Mouse (Mus musculus) frontal cortex, postnatal 14 days (tissue): ENCODE measurements around the gene Acap1.

Experiments used
- DNase-seq, 2 experiments: peaks; one replicate each; pipeline ENCODE4 v3.0.0; 2022; ENCODE audit warnings: low spot score in 2 of 2

The Acap1 gene

GRCm38 (mm10) chr11:69904311-69904710 lies 9.0 kb upstream of the Acap1 start:
- no peak for DNase-seq

DNA sequence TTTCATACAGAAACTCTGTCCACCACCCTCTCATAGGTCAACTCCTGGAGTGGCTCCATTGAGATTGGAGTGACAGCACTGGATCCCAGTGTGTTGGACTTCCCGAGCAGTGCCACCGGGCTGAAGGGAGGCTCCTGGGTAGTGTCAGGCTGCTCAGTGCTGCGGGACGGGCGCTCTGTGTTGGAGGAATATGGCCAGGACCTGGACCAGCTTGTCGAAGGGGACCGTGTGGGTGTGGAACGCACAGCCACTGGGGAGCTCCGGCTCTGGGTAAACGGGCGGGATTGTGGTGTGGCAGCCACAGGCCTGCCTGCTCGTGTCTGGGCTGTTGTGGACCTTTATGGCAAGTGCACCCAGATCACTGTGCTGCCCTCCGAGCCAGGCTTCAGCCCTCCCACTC lies 7.6 kb upstream of the Acap1 start:
- no peak for DNase-seq

GRCm38 (mm10) chr11:69901993-69902392 lies 6.7 kb upstream of the Acap1 start:
- DNase-seq, result no peak

GRCm38 (mm10) chr11:69901406-69901846 lies 6.1 kb upstream of the Acap1 start:
- peak; percentile 95 to 97 for DNase-seq

DNA sequence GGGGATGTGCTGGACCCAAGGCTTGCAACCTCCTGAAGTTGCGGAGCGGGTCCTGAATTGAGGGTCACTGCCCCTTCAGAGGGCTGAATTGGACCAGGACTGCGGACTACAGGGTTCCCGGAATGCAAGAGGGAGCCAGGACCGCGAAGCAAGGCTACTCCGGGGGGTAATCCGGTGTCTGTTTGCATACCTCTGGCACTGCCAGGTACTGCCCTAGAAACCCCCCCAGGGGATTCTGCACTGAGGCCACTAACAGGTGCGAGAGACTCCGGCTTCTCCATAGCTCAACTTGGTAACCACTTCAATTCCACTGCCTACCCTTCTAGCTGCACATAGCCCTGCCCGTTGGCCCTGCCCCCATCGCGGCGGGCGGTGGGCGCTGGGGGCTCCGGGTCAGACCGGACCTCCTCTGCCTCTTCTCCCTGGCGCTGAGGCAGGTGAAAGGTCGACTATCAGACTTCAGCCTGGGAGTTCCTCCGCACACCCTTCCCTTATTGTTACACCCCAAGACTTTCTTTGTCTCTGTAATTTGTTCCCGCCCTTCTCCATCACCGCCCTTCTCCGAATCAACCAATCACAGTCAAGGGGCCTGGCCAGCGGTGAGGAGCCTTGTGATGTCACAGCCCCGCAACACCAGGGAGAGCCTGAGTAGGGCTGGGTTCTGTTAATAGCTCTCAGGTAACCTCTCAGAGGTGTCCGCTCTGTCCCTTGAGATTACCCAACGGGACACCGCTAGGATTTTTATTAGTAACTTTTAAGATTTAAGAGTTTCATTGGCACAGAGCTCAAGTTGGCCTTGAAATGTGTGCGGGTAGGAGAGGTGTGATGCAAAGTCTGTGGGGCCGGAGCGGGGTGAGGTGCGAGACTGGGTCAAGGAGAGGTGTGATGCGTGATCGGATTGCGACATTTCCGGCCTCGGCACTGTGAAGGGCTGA lies 5.4 kb upstream of the Acap1 start, which contains the start of the genes 2810408A11Rik and Neurl4:
Gene 2810408A11Rik, minus strand, starts transcription at position 517 of the 935 bp plus-strand sequence.
Gene Neurl4, plus strand, starts transcription at position 602 of the 935 bp plus-strand sequence.
- peak; percentile 82 to 88 for DNase-seq

GRCm38 (mm10) chr11:69899870-69900269 lies 4.5 kb upstream of the Acap1 start:
- DNase-seq, result no peak

- DNase-seq, result no peak
Measured at GRCm38 (mm10) chr11:69894671-69895070, 668 bp downstream of the Acap1 start.

DNA sequence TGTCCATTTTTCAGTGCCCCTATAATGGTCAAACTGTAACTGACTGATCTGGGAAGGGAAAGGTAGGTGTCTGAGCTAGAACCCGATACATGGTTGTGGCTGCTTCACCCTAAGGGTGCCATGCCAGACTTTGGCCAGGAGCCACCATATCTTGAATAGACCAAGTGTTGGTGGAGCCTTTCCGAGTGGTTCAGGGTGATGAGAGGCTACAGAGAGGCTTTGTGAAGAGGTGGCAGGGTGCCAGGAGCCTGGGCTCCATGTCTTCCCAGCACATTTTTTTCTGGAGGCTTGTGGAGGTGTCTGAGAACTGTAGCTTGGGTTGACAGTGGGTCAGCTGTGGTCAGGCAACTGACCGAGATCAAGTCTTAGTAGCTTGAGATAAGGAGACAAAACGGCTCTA lies 3.9 kb downstream of the Acap1 start:
- no peak for DNase-seq

- no peak for DNase-seq
Measured at GRCm38 (mm10) chr11:69886907-69887635, 8.3 kb downstream of the Acap1 start.

DNA sequence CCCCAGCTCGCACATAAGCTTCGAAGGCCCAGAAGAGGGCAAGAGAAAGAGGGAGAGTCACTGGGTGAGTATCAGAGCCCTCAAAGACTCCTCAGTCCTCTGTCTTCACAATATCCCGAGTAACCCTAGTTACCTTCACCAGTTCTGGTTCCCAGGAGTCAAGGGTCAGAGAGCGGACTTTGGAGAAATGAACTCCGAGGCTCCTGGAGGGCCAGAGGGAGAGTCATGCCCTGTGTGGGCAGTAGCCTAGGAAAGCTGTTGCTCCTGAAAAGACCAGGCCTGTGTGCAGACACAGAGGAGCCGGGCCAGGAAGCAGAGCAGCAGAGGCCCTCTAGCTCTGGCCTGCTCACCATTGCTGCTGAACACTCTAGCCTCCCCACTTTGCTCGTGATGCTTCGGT lies 10.7 kb downstream of the Acap1 start:
- DNase-seq, result no peak

- no peak for DNase-seq
Measured at GRCm38 (mm10) chr11:69884240-69884639, 11.1 kb downstream of the Acap1 start.

DNA sequence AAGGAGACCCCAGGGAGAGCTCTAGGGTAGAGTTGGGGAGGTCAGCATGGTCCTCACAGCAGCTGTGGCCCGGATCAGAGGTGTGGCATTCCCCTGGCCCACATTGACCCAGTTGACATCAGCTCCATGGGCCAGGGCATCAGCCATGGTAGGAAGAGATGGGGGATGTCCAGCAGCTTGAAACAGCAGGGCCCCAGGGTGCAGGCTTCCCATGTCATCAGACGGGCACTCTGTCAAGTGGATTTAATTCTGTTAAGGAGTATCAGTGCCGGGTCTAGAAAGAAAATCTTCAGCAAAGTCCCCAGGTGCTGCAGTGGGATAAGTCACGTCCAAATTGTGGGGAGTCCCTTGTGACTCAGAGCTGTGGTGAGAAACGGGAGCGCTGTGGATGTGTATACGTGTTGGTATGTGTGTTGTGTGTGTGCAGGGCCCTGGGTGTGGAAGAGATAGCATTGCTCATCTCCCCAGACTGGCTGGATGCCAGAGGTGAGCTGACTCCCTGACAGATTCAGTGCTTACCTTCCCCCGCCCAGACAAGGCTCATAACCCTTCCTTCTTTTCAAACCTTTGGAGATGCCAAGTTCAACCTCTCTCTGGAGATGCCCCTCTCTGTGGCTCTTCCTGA lies 11.7 kb downstream of the Acap1 start:
- DNase-seq, result no peak

GRCm38 (mm10) chr11:69883066-69883465 lies 12.3 kb downstream of the Acap1 start:
- no peak for DNase-seq

GRCm38 (mm10) chr11:69881787-69882670 lies 13.3 kb downstream of the Acap1 start:
- DNase-seq, result no peak

DNA sequence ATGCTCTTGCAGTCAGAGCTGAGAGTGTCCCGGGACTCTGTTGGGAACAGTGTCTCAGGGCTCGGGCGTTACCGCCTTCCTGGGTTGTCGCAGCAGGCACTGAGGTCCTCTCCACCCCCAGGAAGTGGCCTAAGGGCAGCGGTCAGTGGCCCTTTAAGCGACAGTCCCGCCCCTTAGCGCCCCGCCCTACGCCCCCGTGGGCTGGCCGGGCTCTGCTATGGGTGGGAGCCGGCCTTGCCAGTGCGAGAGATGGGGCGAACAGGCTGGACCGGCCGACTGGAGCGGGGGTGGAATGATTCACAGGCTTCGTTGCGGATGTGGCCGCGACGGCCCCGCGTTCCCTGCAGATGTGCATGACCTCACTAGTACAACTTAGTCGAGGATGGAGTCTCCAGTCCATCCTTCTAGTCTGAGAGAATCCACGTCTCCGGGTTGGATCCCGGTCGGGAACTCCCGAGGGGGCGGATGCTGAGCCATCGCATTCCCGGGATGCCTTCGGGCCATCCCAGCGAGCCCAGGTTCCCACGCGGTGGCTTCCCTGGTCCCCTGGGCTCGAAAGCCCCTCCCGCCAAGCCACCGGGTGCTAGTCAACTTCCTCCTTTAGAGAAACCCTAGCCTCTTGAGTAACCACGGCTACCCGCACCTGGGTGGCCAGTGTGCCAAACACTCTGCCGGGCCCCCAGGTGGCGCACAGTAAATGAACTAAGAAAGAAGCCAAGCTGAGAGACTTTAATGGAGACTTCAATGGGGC lies 14.3 kb downstream of the Acap1 start, which contains the start of gene Kctd11:
Gene Kctd11, minus strand, starts transcription at position 554 of the 751 bp plus-strand sequence.
- DNase-seq, result peak; percentile 46 to 57

DNA sequence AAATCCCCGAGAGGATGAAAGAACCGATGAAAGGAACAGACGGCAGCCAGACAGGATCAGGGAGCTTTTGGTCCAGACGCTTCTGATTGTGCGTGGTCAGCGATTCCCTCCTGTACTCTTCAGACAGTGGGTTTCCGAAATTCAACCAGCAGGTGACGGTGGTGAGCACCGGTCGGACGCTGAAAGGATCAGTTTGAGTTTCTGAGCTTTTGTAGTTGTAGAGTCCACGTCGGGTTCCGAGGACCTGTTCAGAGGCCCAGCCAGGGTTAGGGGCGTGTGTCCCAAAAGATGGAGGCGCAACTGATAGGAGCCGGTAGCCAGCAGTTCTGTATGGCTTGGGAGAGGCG lies 14.9 kb downstream of the Acap1 start:
- DNase-seq, result peak in 1 of 2 experiments; percentile 48

- no peak for DNase-seq
Measured at GRCm38 (mm10) chr11:69879711-69880110, 15.6 kb downstream of the Acap1 start.

- no peak for DNase-seq
Measured at GRCm38 (mm10) chr11:69878952-69879351, 16.4 kb downstream of the Acap1 start.

DNA sequence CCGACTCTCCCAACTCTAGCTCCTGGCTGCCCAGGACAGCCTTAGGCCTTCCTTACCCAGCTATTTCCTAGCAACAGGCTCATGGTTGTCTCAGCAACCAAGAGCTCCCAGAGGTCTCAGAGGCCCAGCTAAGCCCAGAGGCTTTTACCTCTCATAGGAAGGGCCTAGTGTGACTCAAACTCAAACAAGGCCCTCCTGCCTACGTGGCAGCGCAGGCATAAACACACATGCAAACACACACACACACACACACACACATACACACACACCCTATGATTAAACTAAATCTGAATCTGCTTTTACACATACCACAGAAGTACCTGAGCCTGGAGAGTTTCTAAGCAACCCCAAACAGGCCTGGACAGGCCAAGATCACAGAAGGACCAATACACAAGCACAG lies 16.9 kb downstream of the Acap1 start:
- no peak for DNase-seq

GRCm38 (mm10) chr11:69877878-69878277 lies 17.5 kb downstream of the Acap1 start, which contains the start of gene Tmem95:
TSS of gene Tmem95 (minus strand) at chr11:69878018.
- DNase-seq, result no peak
